Mouse (Mus musculus) lung, embryonic 15.5 days (tissue): Measurements from ENCODE around the gene Cant1. TPM values are rescaled to one million over a fixed set of nuclear protein-coding genes. Genes with fewer than 3 reads are reported as not detected.

Experiments
- ATAC-seq: fragments of 200-750 bp; cut with Nextera tagmentation; 2 replicates; pipeline ENCODE4 v1.8.0; 2017; ENCODE audit warnings: moderate number of reproducible peaks, borderline replicate concordance; ENCODE audit not compliant: low FRiP score, low TSS enrichment; ENCODE audit errors: extremely low read depth
- H3K27ac ChIP-seq: fragments of 300-500 bp; sonication (generic); 2 replicates; pipeline ENCODE4 v1.5.1; 2015; ENCODE audit warnings: moderate library complexity, mild to moderate bottlenecking, inconsistent platforms
- H3K27me3 ChIP-seq: fragments of 300-500 bp; sonication (generic); 2 replicates; pipeline ENCODE4 v1.6.1; 2015; ENCODE audit warnings: inconsistent platforms
- H3K36me3 ChIP-seq: fragments of 300-500 bp; sonication (generic); 2 replicates; pipeline ENCODE4 v1.6.1; 2015; ENCODE audit warnings: inconsistent platforms
- H3K4me1 ChIP-seq: fragments of 300-500 bp; sonication (generic); 2 replicates; pipeline ENCODE4 v1.6.1; 2015; ENCODE audit warnings: inconsistent platforms
- H3K4me2 ChIP-seq: fragments of 300-500 bp; sonication (generic); 2 replicates; pipeline ENCODE4 v1.6.1; 2015; ENCODE audit warnings: inconsistent platforms, mild to moderate bottlenecking, moderate library complexity
- H3K4me3 ChIP-seq: fragments of 300-500 bp; sonication (generic); 2 replicates; pipeline ENCODE4 v1.5.1; 2015; ENCODE audit warnings: mild to moderate bottlenecking, inconsistent platforms
- H3K9ac ChIP-seq: fragments of 300-500 bp; sonication (generic); 2 replicates; pipeline ENCODE4 v1.6.1; 2015; ENCODE audit warnings: inconsistent platforms
- H3K9me3 ChIP-seq: fragments of 300-500 bp; sonication (generic); 2 replicates; pipeline ENCODE4 v1.6.1; 2016; ENCODE audit warnings: inconsistent platforms
- WGBS: fragments of 180-500 bp; shearing (Covaris S2); methylation state at CpG from one replicate; pipeline ENCODE4 v1.1.7; 2015; 5-methylcytosine and 5-hydroxymethylcytosine counted together
- polyA plus RNA-seq: library from polyadenylated mRNA; unstranded; fragments of >200 nt; fragmentation: Nextera tagmentation; extraction: Ambion mirVana; gene quantifications from 2 replicates; pipeline ENCODE4 v1.2.1, GENCODE M21; 2015

The Cant1 gene
- polyA plus RNA-seq, 1 experiment from 2014 or later: 33.7 TPM

DNA sequence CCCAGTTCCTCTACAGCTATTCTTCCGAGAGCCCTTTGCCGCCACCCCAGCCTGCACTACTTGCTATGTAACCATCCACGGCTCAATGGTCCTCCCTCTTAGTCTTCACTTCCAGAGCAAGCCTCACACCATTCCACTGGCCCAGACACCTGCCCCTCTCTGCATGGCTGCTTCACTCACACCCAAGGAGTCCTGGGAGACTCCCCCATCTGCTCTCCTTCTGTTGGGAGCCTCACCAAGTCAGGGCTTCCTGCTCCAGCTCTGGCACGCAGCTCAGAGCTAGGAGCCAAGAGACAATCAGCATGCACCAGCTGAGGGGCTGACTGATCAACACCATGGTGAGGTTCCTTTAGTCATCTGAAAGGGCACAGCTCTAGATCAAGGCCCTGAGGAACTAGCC is 5.8 kb downstream of the Cant1 start:
- Histone ChIP-seq H3K4me1 (peaks cover 9% of the 10 kb centered on the region), H3K27me3 (no peaks in the 10 kb centered on the region), H3K9ac (no peak overlapping the region), H3K27ac (no peak overlapping the region), H3K9me3 (no peaks in the 10 kb centered on the region), H3K4me3 (no peak overlapping the region), H3K36me3 (peaks cover 32% of the 10 kb centered on the region), H3K4me2 (no peak overlapping the region)
- ATAC-seq: no peak
- 79% methylated on average over 4 of the region's 4 CpGs for WGBS

DNA sequence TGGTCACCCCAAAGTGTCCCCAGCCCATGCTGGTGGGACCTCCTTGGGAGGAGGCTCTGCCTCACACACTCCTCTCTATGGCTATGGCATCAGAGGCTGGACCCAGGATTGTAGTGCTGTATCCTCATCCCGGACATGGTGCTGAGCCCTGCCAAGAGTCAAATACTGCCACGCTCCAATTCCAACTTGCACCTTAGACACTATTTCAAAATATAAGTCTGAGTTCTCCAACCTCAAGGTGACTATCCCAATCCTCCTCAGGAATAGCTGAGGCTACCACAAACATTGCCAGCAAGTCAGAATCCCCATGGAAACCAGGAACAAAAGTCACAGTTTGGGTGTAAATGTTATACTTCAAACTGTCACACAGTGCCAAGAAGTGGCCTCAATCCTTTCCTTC is 6.3 kb downstream of the Cant1 start:
- no peak overlapping the region for H3K4me2 ChIP-seq
- H3K36me3 ChIP-seq: peaks cover 36% of the 10 kb centered on the region
- H3K9me3 ChIP-seq: no peaks in the 10 kb centered on the region
- no peak overlapping the region for H3K27ac ChIP-seq
- WGBS: 59% methylated on average over 2 of the region's 2 CpGs
- no peak overlapping the region for H3K9ac ChIP-seq
- H3K27me3 ChIP-seq: no peaks in the 10 kb centered on the region
- no peak for ATAC-seq
- no peak overlapping the region for H3K4me3 ChIP-seq
- peaks cover 4% of the 10 kb centered on the region for H3K4me1 ChIP-seq

DNA sequence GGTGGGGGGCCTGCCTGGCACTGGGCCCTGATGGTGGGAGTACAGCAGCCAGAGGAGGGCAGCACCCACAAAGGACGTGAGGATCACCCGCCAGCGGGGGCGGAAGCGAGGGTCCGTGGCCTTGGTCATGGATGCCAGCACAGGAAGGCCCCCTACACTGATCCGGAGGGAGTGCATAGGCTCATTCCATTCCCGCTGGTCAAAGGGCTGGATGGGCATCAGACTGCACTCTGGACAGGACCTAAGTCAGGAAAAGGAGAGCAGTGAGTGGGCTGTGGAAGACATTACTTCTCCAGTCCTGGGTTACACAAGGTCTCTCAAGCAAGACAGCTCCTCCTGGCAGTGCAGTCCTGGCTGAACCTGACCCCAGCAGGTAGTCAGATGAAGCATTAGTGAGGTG is 7.6 kb downstream of the Cant1 start:
- 90% methylated on average over 8 of the region's 8 CpGs for WGBS
- peaks cover 48% of the 10 kb centered on the region for H3K36me3 ChIP-seq
- H3K27me3 ChIP-seq: no peaks in the 10 kb centered on the region
- H3K4me1 ChIP-seq: no peaks in the 10 kb centered on the region
- no peak overlapping the region for H3K4me3 ChIP-seq
- H3K9me3 ChIP-seq: no peaks in the 10 kb centered on the region
- H3K27ac ChIP-seq: no peak overlapping the region
- H3K4me2 ChIP-seq: no peak overlapping the region
- no peak for ATAC-seq
- no peak overlapping the region for H3K9ac ChIP-seq

DNA sequence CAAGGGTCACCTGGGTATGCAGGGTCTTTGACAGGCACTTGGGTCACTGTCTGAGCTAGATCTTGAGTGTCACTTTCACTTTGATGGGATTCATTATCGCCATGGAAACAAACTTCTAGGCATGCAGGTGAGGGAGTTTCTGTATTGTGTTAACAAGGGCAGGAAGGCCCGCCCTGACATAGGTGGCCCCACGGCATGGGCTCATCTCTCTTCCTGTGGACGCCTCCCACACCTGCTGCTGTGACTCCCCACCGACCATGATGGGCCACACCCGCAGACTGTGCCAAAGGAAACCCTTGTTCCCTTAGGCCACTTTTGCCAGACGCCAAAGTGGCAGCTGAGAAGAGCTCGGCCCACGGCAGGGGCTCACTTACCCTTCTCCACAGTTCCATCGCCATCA is 8.4 kb downstream of the Cant1 start:
- Histone ChIP-seq H3K9me3 (no peaks in the 10 kb centered on the region), H3K27ac (no peak overlapping the region), H3K36me3 (peaks cover 53% of the 10 kb centered on the region), H3K4me1 (no peaks in the 10 kb centered on the region), H3K4me2 (no peak overlapping the region), H3K9ac (no peak overlapping the region), H3K27me3 (no peaks in the 10 kb centered on the region), H3K4me3 (no peak overlapping the region)
- 82% methylated on average over 10 of the region's 10 CpGs for WGBS
- no peak for ATAC-seq

DNA sequence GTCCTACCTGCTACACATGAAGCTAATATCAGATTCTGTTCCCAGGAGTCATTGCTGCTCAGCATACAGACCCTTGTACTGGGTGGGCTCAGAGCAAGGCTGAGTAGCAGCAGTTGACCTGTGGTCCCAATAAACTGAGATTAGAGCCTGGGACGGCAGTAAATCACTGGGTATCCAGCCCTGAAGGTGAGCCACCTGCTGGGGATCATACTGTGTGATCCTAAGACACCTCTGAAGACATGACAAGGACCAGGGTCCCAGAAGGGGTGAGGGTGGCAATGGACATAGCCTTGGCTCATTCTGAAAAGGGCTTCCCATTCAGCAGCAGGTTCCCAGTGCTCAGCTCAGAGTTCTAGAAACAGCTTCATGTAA is 8.8 kb downstream of the Cant1 start:
- Histone ChIP-seq H3K4me3 (no peak overlapping the region), H3K36me3 (peaks cover 51% of the 10 kb centered on the region), H3K9me3 (no peaks in the 10 kb centered on the region), H3K9ac (no peak overlapping the region), H3K4me2 (no peak overlapping the region), H3K27ac (no peak overlapping the region), H3K27me3 (no peaks in the 10 kb centered on the region), H3K4me1 (no peaks in the 10 kb centered on the region)
- 84% methylated on average over 1 of the region's 1 CpGs for WGBS
- no peak for ATAC-seq

DNA sequence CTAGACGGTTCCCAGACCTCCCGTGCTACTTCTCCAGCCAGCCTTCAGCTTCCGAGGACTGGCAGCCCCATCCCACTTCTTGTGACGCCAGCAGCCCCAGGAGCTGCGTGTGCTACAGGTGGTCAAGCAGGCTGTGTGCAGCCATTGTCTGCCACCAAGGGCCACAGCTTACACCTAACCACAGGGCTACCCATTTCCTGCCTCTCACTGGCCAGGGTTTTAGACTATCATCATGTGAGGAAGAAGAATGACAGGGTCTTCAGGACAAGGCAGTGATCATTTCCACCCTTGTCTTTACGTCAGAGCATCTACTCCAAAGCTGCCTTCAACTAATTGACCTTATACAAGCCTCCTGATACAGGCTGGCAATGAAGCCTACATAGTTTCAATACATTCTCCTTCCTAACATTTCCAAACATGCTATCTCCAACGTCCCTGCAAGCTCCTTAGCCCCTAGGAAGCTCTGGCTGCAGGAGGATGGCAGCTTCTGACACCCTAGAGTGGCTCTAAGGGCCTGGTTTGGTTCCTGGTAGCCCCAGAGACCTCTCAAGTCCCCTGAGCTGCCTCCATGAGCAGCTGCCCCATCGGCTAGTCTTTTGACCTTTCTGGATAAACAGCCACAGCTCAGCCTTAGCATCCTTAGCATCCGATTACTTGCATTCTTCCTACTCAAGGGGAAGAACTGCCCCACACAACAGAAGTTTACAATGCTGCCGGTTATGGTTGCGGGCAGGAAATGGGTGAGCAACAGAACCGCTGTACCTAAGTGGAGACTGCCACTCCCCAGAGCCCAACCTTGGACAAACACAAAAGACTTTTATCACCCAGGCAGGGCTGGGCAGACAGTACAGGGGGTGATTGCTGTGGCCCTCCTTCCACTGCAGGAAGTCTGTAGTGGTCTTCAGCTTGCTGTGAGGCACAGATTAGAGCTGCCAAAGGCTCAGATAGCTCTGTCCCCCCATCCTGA is 9.5 kb downstream of the Cant1 start:
- no peaks in the 10 kb centered on the region for H3K27me3 ChIP-seq
- no peak overlapping the region for H3K9ac ChIP-seq
- peaks cover 46% of the 10 kb centered on the region for H3K36me3 ChIP-seq
- 73% methylated on average over 12 of the region's 12 CpGs for WGBS
- H3K27ac ChIP-seq: no peak overlapping the region
- H3K4me3 ChIP-seq: no peak overlapping the region
- no peaks in the 10 kb centered on the region for H3K4me1 ChIP-seq
- no peak overlapping the region for H3K4me2 ChIP-seq
- ATAC-seq: no peak
- no peaks in the 10 kb centered on the region for H3K9me3 ChIP-seq

DNA sequence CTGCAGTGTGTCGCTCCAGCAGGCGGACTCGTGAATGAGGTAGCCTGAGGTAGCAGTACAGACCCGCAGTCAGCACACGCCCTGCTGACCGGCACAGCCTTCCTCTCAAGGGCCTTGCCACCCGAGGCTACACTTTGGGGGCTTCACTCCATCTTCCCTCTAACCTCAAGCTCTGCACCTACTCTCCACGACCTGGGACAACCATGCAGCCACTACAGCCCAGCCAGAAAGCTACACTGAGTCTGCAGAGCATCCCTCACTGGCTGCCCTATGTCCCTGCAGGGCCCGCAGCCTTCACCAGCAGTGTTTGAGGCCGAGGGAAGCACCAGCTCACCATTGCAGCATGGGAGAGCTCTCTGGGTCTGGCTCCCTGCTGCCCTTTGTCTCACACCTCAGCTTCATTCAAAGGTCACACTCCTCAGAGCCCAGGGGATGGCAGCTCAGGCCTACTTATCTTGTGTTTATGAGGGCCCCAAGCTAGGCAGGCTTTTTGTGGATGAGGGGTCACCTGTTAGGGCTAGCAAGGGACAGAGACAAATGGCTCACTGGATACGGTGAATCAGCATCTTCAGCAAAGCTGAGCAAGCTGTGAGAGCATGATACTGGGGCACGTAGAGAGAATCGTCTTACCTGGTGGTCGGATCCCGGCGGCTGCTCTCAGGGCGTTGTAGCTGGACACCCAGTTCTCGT is 10.7 kb downstream of the Cant1 start:
- Histone ChIP-seq H3K27me3 (no peaks in the 10 kb centered on the region), H3K4me3 (no peak overlapping the region), H3K36me3 (peaks cover 39% of the 10 kb centered on the region), H3K4me1 (no peaks in the 10 kb centered on the region), H3K9me3 (no peaks in the 10 kb centered on the region), H3K4me2 (no peak overlapping the region), H3K9ac (no peak overlapping the region), H3K27ac (no peak overlapping the region)
- WGBS: 63% methylated on average over 18 of the region's 18 CpGs
- ATAC-seq: no peak

DNA sequence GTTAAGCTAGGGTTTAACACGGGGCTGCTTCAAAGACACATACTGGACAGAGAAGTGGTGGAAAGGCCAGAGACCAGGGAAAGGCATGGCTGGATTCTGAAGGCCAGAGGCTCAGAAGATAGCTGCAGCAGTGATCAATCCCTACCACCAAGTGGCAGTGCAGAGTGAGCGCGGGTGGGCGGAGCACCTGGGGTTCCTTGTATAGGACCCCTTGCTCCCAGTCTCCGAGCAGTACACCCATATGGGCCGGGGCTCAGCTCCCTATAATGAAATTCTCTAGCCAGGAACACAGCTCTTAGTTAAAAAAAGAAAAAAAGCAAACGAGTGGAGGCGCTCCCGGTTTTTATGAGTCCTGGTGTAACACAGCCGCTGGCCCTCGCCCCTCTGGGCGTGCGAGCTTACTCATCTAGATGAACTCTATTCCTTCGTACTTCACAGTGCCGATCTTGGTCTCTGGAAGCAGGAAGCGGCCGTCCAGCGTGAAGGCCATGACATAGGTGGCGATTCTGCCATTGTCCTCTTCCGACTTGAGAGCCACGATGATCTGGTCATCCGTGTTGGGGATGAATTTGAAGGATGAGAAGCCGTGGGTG is 11.5 kb downstream of the Cant1 start:
- no peak overlapping the region for H3K4me2 ChIP-seq
- no peak for ATAC-seq
- peaks cover 39% of the 10 kb centered on the region for H3K36me3 ChIP-seq
- H3K27ac ChIP-seq: no peak overlapping the region
- no peak overlapping the region for H3K9ac ChIP-seq
- H3K27me3 ChIP-seq: no peaks in the 10 kb centered on the region
- no peak overlapping the region for H3K4me3 ChIP-seq
- 77% methylated on average over 23 of the region's 23 CpGs for WGBS
- no peaks in the 10 kb centered on the region for H3K4me1 ChIP-seq
- no peaks in the 10 kb centered on the region for H3K9me3 ChIP-seq

DNA sequence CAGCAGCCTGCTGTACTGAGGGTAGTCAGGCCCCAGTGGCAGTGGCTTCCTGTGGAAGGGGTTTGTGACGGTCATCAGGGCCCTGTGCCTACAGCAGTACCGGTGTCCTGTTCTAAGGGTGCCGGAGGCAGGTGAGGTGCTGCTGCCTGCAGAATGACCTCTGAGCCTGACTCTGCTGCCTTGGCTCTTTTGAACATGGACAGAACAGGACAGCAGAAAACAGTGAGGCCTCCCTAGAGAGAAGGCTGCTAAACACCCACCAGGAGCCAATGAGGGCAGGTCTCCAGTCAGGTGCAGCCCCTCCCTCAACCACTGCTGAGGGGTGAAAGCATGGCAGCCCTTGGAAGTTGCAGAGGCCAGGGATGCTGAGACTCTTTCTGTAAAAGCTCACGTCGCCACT is 12.4 kb downstream of the Cant1 start:
- Histone ChIP-seq H3K4me1 (no peaks in the 10 kb centered on the region; the same call in 1 of the 2 replicates), H3K36me3 (peaks cover 39% of the 10 kb centered on the region), H3K9ac (no peak overlapping the region), H3K4me3 (no peak overlapping the region), H3K9me3 (no peaks in the 10 kb centered on the region), H3K27me3 (no peaks in the 10 kb centered on the region), H3K27ac (no peak overlapping the region), H3K4me2 (no peak overlapping the region)
- WGBS: 83% methylated on average over 5 of the region's 5 CpGs
- no peak for ATAC-seq

DNA sequence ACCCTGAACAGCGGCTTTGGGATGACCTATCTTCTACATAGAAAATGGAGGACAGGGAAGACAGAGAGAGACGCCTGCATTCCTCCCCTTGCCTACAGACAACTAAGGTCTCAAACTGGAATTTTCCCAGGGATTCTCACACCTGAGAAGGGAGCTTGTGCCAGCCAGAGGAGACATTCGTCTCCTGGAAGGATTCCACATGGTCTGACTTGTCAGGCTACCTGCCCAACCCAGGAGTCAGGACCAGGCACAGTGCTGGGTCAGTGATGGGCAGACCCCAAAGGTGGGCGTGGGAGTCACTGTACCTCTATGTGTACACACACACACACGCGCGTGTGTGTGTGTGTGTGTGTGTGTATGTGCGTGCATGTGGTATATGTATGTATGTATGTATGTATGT is 13.6 kb downstream of the Cant1 start:
- Histone ChIP-seq H3K9ac (no peak overlapping the region), H3K36me3 (peaks cover 28% of the 10 kb centered on the region; the same call in 1 of the 2 replicates), H3K27me3 (no peaks in the 10 kb centered on the region), H3K4me2 (no peak overlapping the region), H3K9me3 (no peaks in the 10 kb centered on the region), H3K4me3 (no peak overlapping the region), H3K4me1 (peaks cover 6% of the 10 kb centered on the region), H3K27ac (no peak overlapping the region)
- WGBS: 90% methylated on average over 8 of the region's 8 CpGs
- no peak for ATAC-seq

DNA sequence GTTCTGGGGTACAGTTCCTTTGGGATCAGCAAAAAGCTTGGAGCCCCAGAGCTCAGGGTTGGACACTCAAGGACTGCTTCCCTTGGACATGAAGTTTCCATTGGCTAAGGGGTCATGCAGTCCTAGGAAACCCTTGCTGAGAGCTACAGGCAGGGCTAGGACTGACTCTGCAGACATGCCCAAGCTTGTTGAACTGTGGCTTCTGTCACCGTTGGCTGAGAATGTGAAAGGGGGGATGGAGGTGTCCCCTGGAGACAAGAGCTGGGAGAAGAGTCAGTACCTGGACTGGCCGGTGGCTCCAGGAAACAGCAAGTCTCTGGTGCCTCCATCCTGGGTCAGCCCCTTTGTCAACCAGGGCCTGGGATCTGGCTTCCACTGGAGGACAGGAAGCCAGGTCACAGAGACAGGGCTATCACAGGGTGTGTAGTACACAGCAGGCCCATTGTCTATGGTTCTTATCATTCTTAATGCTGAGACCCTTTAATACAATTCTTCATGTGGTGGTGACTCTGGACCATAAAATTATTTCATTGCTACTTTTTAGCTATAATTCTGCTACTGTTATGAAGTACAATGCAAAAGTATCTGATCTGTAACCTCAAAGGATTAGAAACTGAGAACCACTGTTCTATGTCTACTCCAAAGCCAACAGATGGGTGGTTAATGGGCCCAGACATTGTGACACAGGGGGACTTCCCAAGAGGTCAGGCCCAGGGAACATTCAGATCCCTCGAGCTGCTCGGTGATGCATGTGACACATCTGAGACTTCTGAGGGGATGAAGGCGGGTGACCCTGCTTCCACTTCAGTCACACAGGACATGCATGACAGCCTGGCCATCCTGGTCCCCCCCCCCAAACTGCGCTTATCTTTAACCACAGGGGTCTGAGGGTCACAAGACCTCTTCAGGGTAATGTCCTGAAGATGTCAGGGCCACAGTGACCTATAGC is 14.7 kb downstream of the Cant1 start:
- H3K27ac ChIP-seq: no peak overlapping the region
- peaks cover 10% of the 10 kb centered on the region for H3K4me1 ChIP-seq
- no peaks in the 10 kb centered on the region for H3K9me3 ChIP-seq
- H3K27me3 ChIP-seq: no peaks in the 10 kb centered on the region
- ATAC-seq: no peak
- H3K4me2 ChIP-seq: no peak overlapping the region
- no peak overlapping the region for H3K9ac ChIP-seq
- no peak overlapping the region for H3K4me3 ChIP-seq
- WGBS: 68% methylated on average over 6 of the region's 6 CpGs
- peaks cover 25% of the 10 kb centered on the region; the same call in 1 of the 2 replicates for H3K36me3 ChIP-seq
